Mouse (Mus musculus) ES-E14 (cell line): Measurements from ENCODE around the gene Mtfr1l. TPM values are rescaled to one million over a fixed set of nuclear protein-coding genes. Genes with fewer than 3 reads are reported as not detected.
A peak's percentile ranks its signal among the peaks of the same experiment; 100 is the strongest.

Source experiments
- DNase-seq: peaks from one replicate; pipeline ENCODE4 v3.0.0-alpha.2; 2013; ENCODE audit warnings: low read depth, low spot score
- H3K27ac ChIP-seq: 2 replicates; pipeline ENCODE4 v1.5.1; 2012; ENCODE audit warnings: low read depth, mild to moderate bottlenecking, low read length, moderate library complexity, mixed read lengths; ENCODE audit not compliant: poor library complexity, insufficient read depth, severe bottlenecking
- H3K36me3 ChIP-seq: 2 replicates; pipeline ENCODE4 v1.6.1; 2012; ENCODE audit warnings: mild to moderate bottlenecking, low read length, moderate library complexity, mixed read lengths; ENCODE audit not compliant: control insufficient read depth, poor library complexity, insufficient read depth, severe bottlenecking
- H3K4me1 ChIP-seq, 2 experiments: fragments of 150-350 bp in 1 of 2; sonication (generic) in 1 of 2; 2 replicates each; pipeline ENCODE4 v1.6.1; 2012; ENCODE audit warnings: low read length in 2 of 2, mild to moderate bottlenecking in 1 of 2, mixed read lengths in 1 of 2; ENCODE audit not compliant: control insufficient read depth in 2 of 2, insufficient read depth in 2 of 2, poor library complexity in 1 of 2
- H3K4me3 ChIP-seq, 2 experiments: fragments of 150-350 bp in 1 of 2; sonication (generic) in 1 of 2; 2 replicates each; pipeline ENCODE4 v1.5.1; 2012; ENCODE audit warnings: low read length in 2 of 2, low read depth in 1 of 2, mild to moderate bottlenecking in 1 of 2, mixed read lengths in 1 of 2; ENCODE audit not compliant: insufficient read depth in 1 of 2, poor library complexity in 1 of 2, severe bottlenecking in 1 of 2
- H3K9ac ChIP-seq: 2 replicates; pipeline ENCODE4 v1.6.1; 2012; ENCODE audit warnings: low read depth, mild to moderate bottlenecking, low read length, mixed read lengths; ENCODE audit not compliant: poor library complexity, insufficient read depth, severe bottlenecking
- H3K9me3 ChIP-seq: fragments of 150-350 bp; sonication (generic); 2 replicates; pipeline ENCODE4 v1.6.1; 2012; ENCODE audit warnings: low read depth, mild to moderate bottlenecking, low read length; ENCODE audit not compliant: control insufficient read depth, insufficient read depth
- CHD2 ChIP-seq: IDR thresholded peaks from 2 replicates; pipeline ENCODE4 v1.6.1; 2014; ENCODE audit warnings: mild to moderate bottlenecking, low read depth, low read length, inconsistent platforms
- HCFC1 ChIP-seq: IDR thresholded peaks from 2 replicates; pipeline ENCODE4 v1.6.1; 2012; ENCODE audit warnings: low read length, inconsistent platforms, borderline replicate concordance; ENCODE audit not compliant: insufficient read depth
- MAFK ChIP-seq: IDR thresholded peaks from 2 replicates; pipeline ENCODE4 v1.6.1; 2014; ENCODE audit warnings: mild to moderate bottlenecking, low read depth, low read length, inconsistent platforms; ENCODE audit not compliant: insufficient read depth
- ZC3H11A ChIP-seq: IDR thresholded peaks from 2 replicates; pipeline ENCODE4 v1.6.1; 2012; ENCODE audit warnings: low read depth, mild to moderate bottlenecking, inconsistent platforms, low read length, borderline replicate concordance
- ZNF384 ChIP-seq: IDR thresholded peaks from 2 replicates; pipeline ENCODE4 v1.6.1; 2012; ENCODE audit warnings: low read depth, low read length, inconsistent platforms
- in situ Hi-C, 2 experiments: fragments of 600-800 bp; cut with MboI; formaldehyde crosslinking; loops; one replicate each; pipeline ENCODE4 v1.15.1; 2025; ENCODE audit warnings: low sequenced_read_pairs in 2 of 2, inconsistent platforms in 1 of 2; ENCODE audit not compliant: unreplicated experiment in 2 of 2
- total RNA-seq: library from RNA; depleted of rRNA; stranded (reverse); fragments of 300-350 nt; gene quantifications from 2 replicates; pipeline ENCODE4 v1.2.3, GENCODE M21; 2012

The Mtfr1l gene
- total RNA-seq, 1 experiment = 43.7 TPM

DNA sequence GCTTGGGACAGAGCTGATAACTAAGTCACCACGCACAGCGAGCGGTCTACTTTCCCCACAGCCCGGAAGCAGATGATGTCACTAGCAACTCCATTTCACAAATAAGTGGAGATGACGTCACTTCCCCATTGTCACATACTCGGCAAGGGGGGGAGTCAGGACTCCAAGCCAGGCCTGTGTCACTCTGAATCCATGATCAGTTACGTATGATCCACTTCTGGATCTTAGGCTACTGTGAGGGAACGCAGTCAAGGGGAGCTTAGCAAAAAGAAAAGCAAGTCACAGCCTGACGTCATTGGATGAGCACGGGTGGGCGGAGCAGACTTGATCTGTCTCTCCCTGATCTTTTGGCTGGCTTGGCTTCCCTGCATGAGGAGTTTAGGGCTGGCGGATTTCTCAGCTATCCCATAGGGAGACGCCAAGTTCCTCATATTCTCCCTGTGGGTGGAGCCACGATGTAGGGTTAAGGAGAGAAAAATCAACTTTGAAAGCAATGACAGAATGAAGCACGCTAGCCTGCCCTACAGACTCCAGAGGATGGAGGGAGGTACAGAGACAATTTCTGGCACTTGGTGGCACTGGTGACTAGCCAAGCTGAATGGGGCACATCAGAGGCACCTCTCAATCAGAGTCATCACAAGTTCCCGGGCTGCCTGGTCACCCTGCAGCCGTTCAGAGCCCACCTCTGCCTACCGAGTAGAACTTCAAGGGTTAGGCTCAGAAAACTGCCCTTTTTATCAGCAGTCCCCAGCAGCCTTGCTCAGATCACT, 13.2 kb upstream of the Mtfr1l start:
- Histone ChIP-seq H3K9me3 (no peaks in the 10 kb centered on the region), H3K9ac (no peak overlapping the region), H3K4me1 (peaks cover 0 to 2% of the 10 kb centered on the region in 2 experiments; a peak in 1 of 4 replicates), H3K4me3 (no peak overlapping the region), H3K27ac (no peak overlapping the region), H3K36me3 (no peaks in the 10 kb centered on the region)
- TF ChIP-seq ZC3H11A (no peak), CHD2 (no peak), HCFC1 (no peak), MAFK (no peak)
- in situ Hi-C loops = loop anchor here in 1 of 2 experiments (10.0 kb wide), 1 partner anchor 246 kb away; no protein-coding TSS in a partner anchor
- no peak for DNase-seq

DNA sequence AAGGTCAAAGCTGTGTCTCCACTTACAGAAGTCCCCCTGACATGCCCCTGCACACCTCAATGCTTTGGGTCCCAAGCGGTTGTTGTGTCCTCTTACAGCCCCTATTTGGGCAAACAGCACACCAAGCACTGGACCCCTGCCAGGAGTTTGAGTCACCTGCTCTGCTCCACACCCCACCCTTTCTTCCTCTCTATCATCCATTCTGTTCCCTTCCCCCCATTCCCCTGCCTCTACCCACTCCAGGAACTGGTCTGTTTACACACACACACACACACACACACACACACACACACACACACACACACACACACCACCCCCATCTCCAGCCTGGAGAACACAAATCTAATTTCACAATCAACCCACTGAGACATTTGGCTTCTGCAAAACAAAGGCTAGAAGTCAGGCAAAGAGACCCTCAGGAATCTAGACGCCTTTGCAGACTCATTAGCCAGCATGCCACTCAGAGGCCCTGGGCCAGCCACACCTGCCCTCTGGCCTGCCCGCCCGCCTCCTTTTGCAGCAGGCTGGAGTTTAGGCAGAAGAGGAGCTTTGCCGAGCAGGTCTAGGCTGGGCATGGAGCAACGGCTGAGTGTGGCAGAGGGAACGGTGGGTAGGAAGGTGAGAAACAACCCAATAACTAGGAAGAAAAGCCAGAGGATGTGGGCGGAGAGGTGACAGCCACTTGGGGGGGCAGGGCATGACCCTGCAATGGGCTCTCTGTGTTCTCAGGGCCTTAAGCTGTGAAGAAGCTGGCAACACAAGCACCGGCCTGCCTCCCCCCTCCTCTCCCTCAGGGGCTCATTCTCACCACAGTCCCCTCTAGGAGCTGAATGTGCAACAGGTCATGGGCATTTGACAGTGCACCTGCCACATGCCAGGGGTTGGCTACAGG, 11.9 kb upstream of the Mtfr1l start:
- H3K9me3 ChIP-seq = no peaks in the 10 kb centered on the region
- DNase-seq = no peak
- no peak overlapping the region for H3K9ac ChIP-seq
- in situ Hi-C loops = loop anchor here in 1 of 2 experiments (10.0 kb wide), 1 partner anchor 248 kb away; no protein-coding TSS in a partner anchor
- peaks cover 0 to 2% of the 10 kb centered on the region in 2 experiments; a peak in 1 of 4 replicates for H3K4me1 ChIP-seq
- no peak for TF ChIP-seq MAFK
- TF ChIP-seq ZC3H11A = no peak
- no peak for TF ChIP-seq CHD2
- no peak for TF ChIP-seq HCFC1
- no peak for TF ChIP-seq ZNF384
- no peaks in the 10 kb centered on the region for H3K36me3 ChIP-seq
- no peak overlapping the region for H3K4me3 ChIP-seq
- no peak overlapping the region for H3K27ac ChIP-seq

DNA sequence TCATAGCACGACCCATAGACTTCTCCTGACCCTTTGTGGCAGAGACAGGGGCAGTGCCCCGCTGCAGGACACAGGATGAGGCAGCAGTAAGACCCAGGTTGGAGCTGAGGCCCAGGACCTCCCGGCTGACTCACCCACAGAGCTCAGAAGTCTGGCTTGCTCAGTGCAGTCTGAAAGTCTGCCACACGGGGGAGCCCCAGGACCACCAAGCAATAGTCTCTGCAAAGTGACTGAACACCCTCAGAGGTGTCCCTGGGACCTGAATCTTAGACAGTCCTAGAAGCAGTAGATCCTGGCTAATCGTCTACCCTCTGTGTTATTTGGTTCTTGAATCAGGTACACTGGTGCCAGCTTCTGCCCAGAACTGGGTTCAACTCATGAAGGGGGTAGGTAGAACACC, 8.1 kb upstream of the Mtfr1l start:
- H3K9me3 ChIP-seq = no peaks in the 10 kb centered on the region
- no peak overlapping the region for H3K4me3 ChIP-seq
- in situ Hi-C loops = loop anchor here in 1 of 2 experiments (10.0 kb wide), 1 partner anchor 252 kb away; no protein-coding TSS in a partner anchor
- H3K9ac ChIP-seq = no peak overlapping the region
- H3K27ac ChIP-seq = no peak overlapping the region
- peaks cover 0 to 2% of the 10 kb centered on the region in 2 experiments; a peak in 1 of 4 replicates for H3K4me1 ChIP-seq
- H3K36me3 ChIP-seq = no peaks in the 10 kb centered on the region
- TF ChIP-seq HCFC1 (no peak), ZC3H11A (peak; percentile 84)
- DNase-seq = peak; percentile 80

DNA sequence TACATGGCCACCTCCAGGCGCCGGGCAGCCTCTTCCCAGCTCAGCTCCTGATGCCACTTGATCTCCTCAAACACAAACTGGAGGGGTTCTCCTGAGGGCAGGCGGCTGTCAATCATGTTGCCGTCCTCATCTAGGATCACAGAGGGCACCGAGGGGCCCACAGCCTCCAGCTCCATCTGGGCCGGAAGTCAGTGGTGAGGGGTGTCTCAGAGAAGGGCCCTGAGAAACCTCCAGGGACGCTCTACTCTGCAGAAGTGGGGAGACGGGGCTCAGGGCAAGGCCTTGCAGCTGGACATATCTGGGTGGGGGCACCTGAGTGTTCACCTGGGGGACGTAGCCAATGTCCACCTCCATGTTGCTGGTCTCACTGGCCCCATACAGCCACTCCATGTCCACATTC, 7.5 kb upstream of the Mtfr1l start:
- TF ChIP-seq HCFC1 = no peak
- no peak for TF ChIP-seq CHD2
- no peak for TF ChIP-seq ZC3H11A
- no peak for TF ChIP-seq ZNF384
- no peak for TF ChIP-seq MAFK
- in situ Hi-C loops = loop anchor here in 1 of 2 experiments (10.0 kb wide), 1 partner anchor 252 kb away; no protein-coding TSS in a partner anchor

More for the DNA sequence above, 7.5 kb upstream of the Mtfr1l start:
- peaks cover 0 to 2% of the 10 kb centered on the region in 2 experiments; a peak in 1 of 4 replicates for H3K4me1 ChIP-seq
- no peaks in the 10 kb centered on the region for H3K36me3 ChIP-seq
- no peak for DNase-seq
- no peak overlapping the region for H3K9ac ChIP-seq
- no peak overlapping the region for H3K27ac ChIP-seq
- no peak overlapping the region for H3K4me3 ChIP-seq
- H3K9me3 ChIP-seq = no peaks in the 10 kb centered on the region
